Mouse (Mus musculus): ENCODE measurements at regions not wholly inside any gene's neighbourhood (a gene's known extent, or its start where the extent isn't known, plus 50 kb on each side); places are given as distances from the start of the nearest gene placed in this dataset.

- TF ChIP-seq CTCF (IDR thresholded peaks at IDR 0.05; ENCODE audit: control insufficient read depth, insufficient read depth, low read length), result no peak
- no peak for TF ChIP-seq POLR2A (IDR thresholded peaks at IDR 0.05; ENCODE audit: borderline replicate concordance, control insufficient read depth, low read depth, low read length)
Measured at GRCm38 (mm10) chr8:89220381-89220780, 176.4 kb upstream of the Sall1 start.

Data from bone marrow, adult 2 months (tissue).